Mouse (Mus musculus) testis, adult 2 months (tissue): Measurements from ENCODE around the gene Wdr25.

Experiments used
- CTCF ChIP-seq: fragments of 200-500 bp; IDR thresholded peaks from 2 replicates; pipeline ENCODE4 v1.5.1; 2012; ENCODE audit warnings: low read depth, mild to moderate bottlenecking, inconsistent platforms, low read length, moderate library complexity; ENCODE audit not compliant: control insufficient read depth, insufficient read depth, insufficient replicate concordance
- POLR2A ChIP-seq: fragments of 200-500 bp; IDR thresholded peaks from 2 replicates; pipeline ENCODE4 v1.6.1; 2012; ENCODE audit warnings: low read depth, mild to moderate bottlenecking, inconsistent platforms, low read length, moderate library complexity; ENCODE audit not compliant: control insufficient read depth

- TF ChIP-seq POLR2A (no peak), CTCF (peak; percentile 7; the same call in 1 of the 2 replicates)
Observed at GRCm38 (mm10) chr12:108869575-108869974, 23.9 kb upstream of the Wdr25 start.
